Mouse (Mus musculus) hindbrain, embryonic 11.5 days (tissue): ENCODE data around the gene Cnnm1. TPM values are rescaled to one million over a fixed set of nuclear protein-coding genes. Genes with fewer than 3 reads are reported as not detected.

Experiments used
- ATAC-seq: fragments of 200-750 bp; cut with Nextera tagmentation; 2 replicates; pipeline ENCODE4 v1.8.0; 2017; ENCODE audit warnings: mild to moderate bottlenecking, moderate TSS enrichment, moderate library complexity; ENCODE audit not compliant: low FRiP score
- DNase-seq: peaks from one replicate; pipeline ENCODE4 v3.0.0-alpha.2; 2015; ENCODE audit warnings: low spot score
- H3K27ac ChIP-seq: fragments of 300-500 bp; sonication (generic); 2 replicates; pipeline ENCODE4 v1.5.1; 2014; ENCODE audit warnings: mild to moderate bottlenecking, low read depth, low read length
- H3K27me3 ChIP-seq: fragments of 300-500 bp; sonication (generic); 2 replicates; pipeline ENCODE4 v1.6.1; 2014; ENCODE audit warnings: mild to moderate bottlenecking, low read length, moderate library complexity, mixed read lengths; ENCODE audit not compliant: control insufficient read depth, insufficient read depth
- H3K36me3 ChIP-seq: fragments of 300-500 bp; sonication (generic); 2 replicates; pipeline ENCODE4 v1.6.1; 2014; ENCODE audit warnings: mild to moderate bottlenecking, low read length, moderate library complexity, mixed read lengths; ENCODE audit not compliant: control insufficient read depth, insufficient read depth
- H3K4me1 ChIP-seq: fragments of 300-500 bp; sonication (generic); replicated peaks from 2 replicates; pipeline ENCODE4 v1.6.1; 2014; ENCODE audit warnings: low read length, mixed read lengths; ENCODE audit not compliant: control insufficient read depth, insufficient read depth
- H3K4me2 ChIP-seq: fragments of 300-500 bp; sonication (generic); replicated peaks from 2 replicates; pipeline ENCODE4 v1.6.1; 2014; ENCODE audit warnings: mild to moderate bottlenecking, low read depth, low read length
- H3K4me3 ChIP-seq: fragments of 300-500 bp; sonication (generic); 2 replicates; pipeline ENCODE4 v1.5.1; 2014; ENCODE audit warnings: low read depth, low read length
- H3K9ac ChIP-seq: fragments of 300-500 bp; sonication (generic); 2 replicates; pipeline ENCODE4 v1.6.1; 2014; ENCODE audit warnings: low read depth, low read length
- H3K9me3 ChIP-seq: fragments of 300-500 bp; sonication (generic); 2 replicates; pipeline ENCODE4 v1.6.1; 2016; ENCODE audit warnings: low read length; ENCODE audit not compliant: control insufficient read depth
- WGBS: fragments of 180-500 bp; shearing (Covaris S2); extraction: QIAGEN DNeasy Blood & Tissue Kit; methylation state at CpG from one replicate; pipeline ENCODE4 v1.1.7; 2014; 5-methylcytosine and 5-hydroxymethylcytosine counted together
- polyA plus RNA-seq: library from polyadenylated mRNA; unstranded; fragments of >200 nt; fragmentation: Nextera tagmentation; extraction: Ambion mirVana; gene quantifications from 2 replicates; pipeline ENCODE4 v1.2.1, GENCODE M21; 2014

Gene Cnnm1
- polyA plus RNA-seq, 1 experiment from 2014 or later, result 1.1 TPM

GRCm38 (mm10) chr19:43472331-43472730, 32.1 kb downstream of the Cnnm1 start:
- DNase-seq, result no peak

DNA sequence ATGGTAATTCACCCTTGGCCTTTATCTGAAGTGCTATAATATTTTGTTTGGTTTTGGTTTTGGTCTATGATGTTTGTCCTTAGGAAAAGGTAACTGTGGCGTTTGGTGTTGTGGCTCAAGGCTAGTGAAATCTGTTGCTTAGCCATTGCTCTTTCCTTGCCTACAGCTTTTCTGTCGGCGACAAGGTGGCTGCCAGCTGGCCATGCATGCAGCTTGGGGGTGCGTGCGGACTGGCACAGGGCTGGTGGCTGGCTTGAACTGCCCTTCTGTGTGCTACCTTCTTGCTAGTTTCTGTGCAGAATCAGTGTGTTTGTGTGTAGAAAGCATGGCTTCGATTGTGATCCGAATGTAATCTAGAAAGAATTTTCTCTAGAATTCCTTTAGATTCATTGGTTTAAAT, 32.5 kb downstream of the Cnnm1 start:
- no peak for ATAC-seq
- no peak for DNase-seq
- H3K36me3 ChIP-seq, result no peaks in the 10 kb centered on the region
- no peaks in the 10 kb centered on the region for H3K9me3 ChIP-seq
- H3K4me2 ChIP-seq, result no peak overlapping the region
- no peaks in the 10 kb centered on the region for H3K27me3 ChIP-seq
- WGBS, result 93% methylated on average over 7 of the region's 7 CpGs
- no peak overlapping the region for H3K27ac ChIP-seq
- H3K4me3 ChIP-seq, result no peak overlapping the region
- H3K4me1 ChIP-seq, result no peaks in the 10 kb centered on the region
- no peak overlapping the region for H3K9ac ChIP-seq

More at GRCm38 (mm10) chr19:43472331-43472730, 32.1 kb downstream of the Cnnm1 start:
- 75% methylated on average over 8 of the region's 8 CpGs for WGBS
- H3K9me3 ChIP-seq, result no peaks in the 10 kb centered on the region
- H3K4me1 ChIP-seq, result no peaks in the 10 kb centered on the region
- H3K36me3 ChIP-seq, result no peaks in the 10 kb centered on the region
- H3K4me2 ChIP-seq, result no peak overlapping the region
- no peak overlapping the region for H3K4me3 ChIP-seq
- no peak for ATAC-seq
- H3K27ac ChIP-seq, result no peak overlapping the region
- H3K9ac ChIP-seq, result no peak overlapping the region
- H3K27me3 ChIP-seq, result no peaks in the 10 kb centered on the region

DNA sequence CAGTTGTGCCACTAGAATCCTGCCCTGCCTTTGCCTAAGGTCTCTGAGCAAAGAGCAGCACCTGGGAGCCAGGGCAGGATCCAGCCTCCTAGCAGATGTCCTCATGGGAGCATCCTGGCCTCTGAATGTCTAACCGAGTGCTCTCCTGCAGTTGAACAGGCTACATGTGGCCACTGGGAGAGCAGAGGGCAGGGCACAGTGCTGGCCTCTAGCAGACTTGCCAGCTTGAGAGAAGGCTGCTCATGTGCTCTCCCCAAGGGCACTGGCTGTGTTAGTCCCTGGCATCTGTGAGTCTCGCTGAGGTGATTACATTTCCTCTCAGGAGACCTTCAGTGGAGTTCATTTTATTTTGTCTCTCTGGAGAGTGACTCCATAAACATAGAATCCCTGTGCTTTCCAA, 35.4 kb downstream of the Cnnm1 start:
- Histone ChIP-seq H3K4me1 (no peaks in the 10 kb centered on the region), H3K27me3 (no peaks in the 10 kb centered on the region), H3K4me2 (no peak overlapping the region), H3K9ac (no peak overlapping the region), H3K4me3 (no peak overlapping the region), H3K36me3 (no peaks in the 10 kb centered on the region), H3K9me3 (no peaks in the 10 kb centered on the region), H3K27ac (no peak overlapping the region)
- DNase-seq (no peak), ATAC-seq (no peak)
- WGBS, result 52% methylated on average over 2 of the region's 2 CpGs

DNA sequence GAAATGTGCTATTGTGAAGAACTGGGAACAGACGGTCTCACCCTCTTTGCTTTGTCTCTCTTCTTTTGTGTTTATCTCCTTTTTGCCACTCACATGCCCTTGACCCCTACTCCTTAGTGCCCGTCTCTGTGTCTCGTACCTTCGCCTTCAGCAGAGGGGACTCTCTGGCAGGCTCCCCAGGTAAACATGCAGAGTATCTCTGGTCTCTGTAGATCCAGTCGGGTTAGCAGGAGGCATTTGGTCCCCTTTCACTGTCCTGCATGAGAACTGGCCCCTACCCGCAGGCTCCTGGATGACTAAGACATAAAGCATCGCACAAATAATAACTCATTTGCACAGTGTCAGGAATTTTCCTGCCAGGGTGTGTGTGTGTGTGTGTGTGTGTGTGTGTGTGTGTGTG, 35.8 kb downstream of the Cnnm1 start:
- Histone ChIP-seq H3K9ac (no peak overlapping the region), H3K27ac (no peak overlapping the region), H3K27me3 (no peaks in the 10 kb centered on the region), H3K4me2 (no peak overlapping the region), H3K4me3 (no peak overlapping the region), H3K36me3 (no peaks in the 10 kb centered on the region), H3K4me1 (no peaks in the 10 kb centered on the region), H3K9me3 (no peaks in the 10 kb centered on the region)
- no peak for ATAC-seq
- no peak for DNase-seq
- 62% methylated on average over 7 of the region's 7 CpGs for WGBS

- 88% methylated on average over 5 of the region's 5 CpGs for WGBS
- Histone ChIP-seq H3K9me3 (no peaks in the 10 kb centered on the region), H3K4me3 (no peak overlapping the region), H3K27me3 (no peaks in the 10 kb centered on the region), H3K4me1 (no peaks in the 10 kb centered on the region), H3K9ac (no peak overlapping the region), H3K27ac (no peak overlapping the region), H3K4me2 (no peak overlapping the region), H3K36me3 (no peaks in the 10 kb centered on the region)
- ATAC-seq (no peak), DNase-seq (no peak)
Observed at GRCm38 (mm10) chr19:43477436-43477835, 37.2 kb downstream of the Cnnm1 start.

GRCm38 (mm10) chr19:43478891-43479290, 38.7 kb downstream of the Cnnm1 start:
- no peak for ATAC-seq
- 17% methylated on average over 5 of the region's 5 CpGs for WGBS
- DNase-seq, result peak; percentile 80
- H3K4me2 ChIP-seq, result no peak overlapping the region
- no peak overlapping the region for H3K4me3 ChIP-seq
- no peaks in the 10 kb centered on the region for H3K9me3 ChIP-seq
- no peaks in the 10 kb centered on the region for H3K27me3 ChIP-seq
- H3K27ac ChIP-seq, result no peak overlapping the region
- H3K4me1 ChIP-seq, result no peaks in the 10 kb centered on the region
- no peak overlapping the region for H3K9ac ChIP-seq
- H3K36me3 ChIP-seq, result no peaks in the 10 kb centered on the region

DNA sequence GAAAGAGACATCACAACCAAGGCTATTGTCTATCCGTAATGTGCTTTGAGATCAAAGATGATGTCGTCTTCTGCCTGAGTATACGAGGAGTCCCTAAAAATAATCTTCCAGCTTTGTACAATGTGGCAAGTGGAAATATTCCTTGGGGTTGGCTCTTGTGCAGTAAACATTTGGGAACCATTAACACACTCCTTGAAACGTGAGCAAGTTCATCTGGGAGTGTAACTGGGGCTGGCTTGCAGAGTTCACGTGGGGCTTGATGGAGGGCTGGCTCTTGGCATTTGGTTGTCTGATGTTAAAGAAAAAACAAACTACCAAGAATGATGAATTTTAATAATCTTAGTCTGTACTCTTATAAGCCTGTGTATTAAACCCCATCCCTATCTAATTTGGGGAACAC, 39.2 kb downstream of the Cnnm1 start:
- Histone ChIP-seq H3K4me2 (no peak overlapping the region), H3K36me3 (no peaks in the 10 kb centered on the region), H3K9ac (no peak overlapping the region), H3K27ac (no peak overlapping the region), H3K4me1 (no peaks in the 10 kb centered on the region), H3K4me3 (no peak overlapping the region), H3K9me3 (no peaks in the 10 kb centered on the region), H3K27me3 (no peaks in the 10 kb centered on the region)
- DNase-seq (no peak), ATAC-seq (no peak)
- 83% methylated on average over 5 of the region's 5 CpGs for WGBS

DNA sequence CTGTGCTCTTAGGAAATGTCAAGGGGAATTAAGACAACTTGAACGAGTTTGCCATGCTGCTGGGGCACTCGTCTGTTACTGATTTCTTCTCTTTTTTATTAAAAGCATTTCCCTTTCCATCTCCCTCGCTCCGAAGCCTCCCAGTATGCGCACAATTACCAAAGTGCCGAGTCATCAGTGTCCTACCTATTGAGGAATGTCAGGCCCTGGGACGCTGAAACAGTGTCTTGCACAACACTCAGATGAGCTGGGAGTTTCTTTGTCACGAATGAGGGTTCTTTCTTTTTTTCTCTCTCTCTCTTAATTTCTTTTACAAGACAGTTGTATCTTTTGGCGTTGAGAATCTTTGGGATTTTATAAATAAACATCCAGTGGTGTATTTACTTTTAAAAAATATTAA, 40.3 kb downstream of the Cnnm1 start:
- Histone ChIP-seq H3K36me3 (no peaks in the 10 kb centered on the region), H3K4me3 (no peak overlapping the region), H3K27ac (no peak overlapping the region), H3K4me1 (no peaks in the 10 kb centered on the region), H3K4me2 (no peak overlapping the region), H3K9me3 (no peaks in the 10 kb centered on the region), H3K27me3 (no peaks in the 10 kb centered on the region), H3K9ac (no peak overlapping the region)
- DNase-seq (no peak), ATAC-seq (no peak)
- 68% methylated on average over 9 of the region's 9 CpGs for WGBS

- Histone ChIP-seq H3K4me1 (no peaks in the 10 kb centered on the region), H3K27me3 (no peaks in the 10 kb centered on the region), H3K9ac (no peak overlapping the region), H3K4me3 (no peak overlapping the region), H3K9me3 (no peaks in the 10 kb centered on the region), H3K27ac (no peak overlapping the region), H3K36me3 (no peaks in the 10 kb centered on the region), H3K4me2 (no peak overlapping the region)
- no peak for ATAC-seq
- WGBS, result 37% methylated on average over 3 of the region's 3 CpGs
- peak; percentile 54 for DNase-seq
Observed at GRCm38 (mm10) chr19:43487429-43487828, 47.2 kb downstream of the Cnnm1 start.
